Mouse (Mus musculus): ENCODE measurements around the gene Tmed4.

DNA sequence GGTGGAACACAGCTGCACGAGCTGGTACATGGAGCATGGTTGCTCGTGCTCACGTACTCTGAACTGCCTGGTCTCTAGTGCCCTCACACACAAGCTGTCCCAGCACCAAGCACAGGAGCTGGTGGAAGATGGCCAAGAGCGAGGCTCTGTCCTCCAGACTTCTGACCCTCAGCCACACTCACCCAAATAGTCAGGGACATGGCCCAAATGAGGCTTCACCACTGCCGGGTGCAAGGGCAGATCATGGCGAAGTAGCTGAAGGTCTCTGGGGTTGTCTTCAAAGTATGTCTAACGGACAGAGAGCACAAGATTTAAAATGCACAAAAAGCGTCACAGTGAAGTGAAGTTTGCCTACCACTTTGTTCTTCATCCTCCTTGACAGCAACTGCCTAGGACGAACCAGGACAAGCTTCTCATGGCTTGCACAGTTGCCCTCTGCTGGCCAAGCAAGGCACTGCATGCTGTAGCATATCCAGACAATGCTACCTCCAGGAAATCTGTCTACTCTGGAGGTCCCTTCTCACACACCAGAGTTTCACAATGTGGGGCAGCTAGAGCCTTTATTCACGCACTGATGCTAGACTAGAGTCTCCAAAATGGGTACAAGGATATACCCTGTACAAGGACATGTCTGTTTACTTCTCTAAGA is 13.1 kb downstream of the Tmed4 start:
- no peak for TF ChIP-seq GATA1 (IDR thresholded peaks at IDR 0.05; ENCODE audit: borderline replicate concordance, low read length)
- no peak for TF ChIP-seq FLI1 (IDR thresholded peaks at IDR 0.05; ENCODE audit: low read length)

Data from megakaryocyte, embryonic 14.5 days (primary cell).